Mouse (Mus musculus): Measurements from ENCODE around the gene Mrpl1. TPM values are rescaled to one million over a fixed set of nuclear protein-coding genes. Genes with fewer than 3 reads are reported as not detected.

Gene Mrpl1
- total RNA-seq, 2 experiments from 2014 or later: 15.0 to 15.3 TPM

DNA sequence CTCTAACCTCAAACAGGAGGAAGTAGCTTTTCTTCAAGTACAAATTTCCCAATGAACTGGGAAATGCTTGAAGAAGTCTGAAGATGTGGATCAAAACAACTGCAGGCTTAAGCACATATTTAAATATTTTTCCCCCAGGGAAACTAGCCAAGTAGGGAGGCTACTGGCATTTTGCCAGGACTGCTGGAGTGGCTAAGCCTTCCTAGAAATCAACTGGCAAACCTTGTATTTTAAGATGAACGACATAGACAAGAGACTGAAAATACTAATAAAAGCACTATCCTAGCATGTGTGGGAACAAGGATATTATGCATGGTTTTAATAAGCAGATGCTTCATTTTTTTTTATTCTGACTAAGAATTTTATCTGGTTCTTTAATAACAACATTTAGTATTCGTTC is 2.4 kb upstream of the Mrpl1 start:
- peak in 1 of 2 experiments; percentile 31 for DNase-seq (ENCODE audit: low spot score in 2 of 2)

DNA sequence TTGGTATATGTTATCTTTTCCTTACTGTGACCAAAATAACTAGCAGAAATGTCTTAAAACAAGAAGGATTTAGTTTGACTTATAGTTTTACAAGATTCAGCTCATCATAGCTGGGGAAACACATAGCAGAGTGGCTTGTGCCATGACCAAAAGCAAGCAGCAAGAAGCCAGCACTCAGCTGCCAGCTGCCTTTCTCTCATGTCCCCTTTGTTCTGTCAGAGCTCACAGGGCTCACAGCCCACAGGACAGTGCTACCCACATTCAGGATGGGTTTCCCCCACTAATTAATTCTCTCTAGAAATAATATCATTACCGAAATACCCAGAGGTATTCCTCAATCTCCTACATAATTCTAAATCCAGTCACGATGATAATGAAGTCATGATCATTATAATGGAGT is 1.8 kb upstream of the Mrpl1 start:
- DNase-seq (ENCODE audit: low spot score in 2 of 2): no peak

- DNase-seq (ENCODE audit: low spot score in 2 of 2): no peak
These were observed 750 bp upstream of the Mrpl1 start for GRCm38 (mm10) chr5:96208543-96208942.

GRCm38 (mm10) chr5:96209916-96210583 is 757 bp downstream of the Mrpl1 start:
- peak; percentile 94 to 96 for DNase-seq (ENCODE audit: low spot score in 2 of 2)

DNA sequence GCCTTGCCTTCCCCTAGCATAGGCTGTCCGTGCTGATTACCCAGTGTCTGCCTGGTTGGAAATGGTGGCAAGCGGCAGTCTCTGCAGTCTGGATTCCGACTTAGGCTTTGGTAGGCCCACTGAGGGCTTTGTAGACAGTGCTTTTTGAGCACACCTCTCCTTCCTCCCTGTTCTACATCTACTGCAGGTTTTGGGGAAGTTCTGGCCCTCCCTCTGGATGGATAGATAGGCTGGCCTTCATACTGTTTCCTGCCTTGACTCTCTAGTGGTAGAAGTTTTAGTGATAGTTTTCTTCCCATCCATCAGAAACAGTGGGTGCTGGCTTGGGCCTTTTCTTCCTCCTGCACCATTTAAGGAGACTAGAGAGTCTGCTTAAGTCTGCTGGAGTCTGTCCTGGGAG is 9.4 kb downstream of the Mrpl1 start:
- no peak for DNase-seq (ENCODE audit: low spot score in 2 of 2)

GRCm38 (mm10) chr5:96219512-96219911 is 10.2 kb downstream of the Mrpl1 start:
- DNase-seq (ENCODE audit: low spot score in 2 of 2): no peak

DNA sequence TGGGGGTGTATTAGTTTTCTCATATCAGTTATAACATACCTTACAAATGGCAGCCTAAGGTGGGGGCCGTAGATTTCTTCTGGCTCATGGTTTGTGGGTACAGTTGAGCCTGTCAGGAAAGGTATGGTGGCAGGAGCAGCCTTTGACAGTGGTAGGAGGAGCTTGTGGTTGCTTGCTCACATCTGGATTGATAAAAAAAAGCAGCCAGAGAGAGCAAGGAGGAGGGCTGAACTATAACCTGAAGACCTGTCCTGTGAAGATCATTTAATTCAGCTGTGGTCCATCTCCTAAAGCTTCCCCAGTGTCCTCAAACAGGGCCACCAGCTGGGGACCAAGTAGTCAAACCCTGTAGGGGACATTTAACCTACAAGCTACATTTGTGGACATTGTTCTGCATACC is 12.0 kb downstream of the Mrpl1 start:
- DNase-seq (ENCODE audit: low spot score in 2 of 2): no peak

- DNase-seq (ENCODE audit: low spot score in 2 of 2): no peak
These were observed 12.7 kb downstream of the Mrpl1 start for GRCm38 (mm10) chr5:96221812-96222585.

DNA sequence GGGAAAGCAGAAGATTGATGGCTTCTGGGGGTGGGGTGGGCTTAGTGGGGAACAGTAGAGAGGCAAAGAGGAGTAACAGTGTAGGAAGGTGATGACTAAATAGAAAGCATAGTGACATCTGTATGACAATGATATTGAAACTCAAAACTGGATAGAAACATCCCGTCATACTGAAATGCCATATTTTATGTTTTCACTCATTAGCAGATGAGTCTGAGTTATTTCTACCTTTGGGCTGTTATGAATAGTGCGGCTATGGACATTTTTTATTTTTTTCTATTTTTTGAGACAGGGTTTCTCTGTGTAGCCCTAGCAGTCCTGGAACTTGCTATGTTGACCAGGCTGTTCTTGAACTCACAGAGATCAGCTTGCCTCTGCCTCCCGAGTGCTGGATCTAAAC is 13.7 kb downstream of the Mrpl1 start:
- no peak for DNase-seq (ENCODE audit: low spot score in 2 of 2)

DNA sequence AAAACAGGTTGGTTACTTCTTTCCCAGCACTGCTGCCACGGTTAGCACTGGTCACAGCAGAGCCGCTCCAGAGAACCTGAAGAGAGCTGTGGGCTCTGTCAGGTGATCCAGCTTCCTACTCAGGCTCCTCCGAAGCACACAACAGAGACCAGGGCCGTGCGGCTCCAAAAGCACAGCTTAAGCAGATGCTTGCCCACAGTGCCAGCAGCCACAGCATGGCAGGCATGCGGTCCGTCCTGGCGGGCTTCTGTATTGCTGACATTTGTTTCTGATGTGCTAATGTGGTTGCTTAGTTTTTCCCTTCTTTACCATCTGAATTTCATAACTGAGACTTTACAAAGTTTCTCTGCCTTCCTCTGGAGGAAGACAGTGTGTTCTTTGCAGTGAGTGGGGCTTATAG is 17.2 kb downstream of the Mrpl1 start:
- peak in 1 of 2 experiments; percentile 17 for DNase-seq (ENCODE audit: low spot score in 2 of 2)

- DNase-seq (ENCODE audit: low spot score in 2 of 2): no peak
These were observed 19.7 kb downstream of the Mrpl1 start for GRCm38 (mm10) chr5:96228967-96229366.

GRCm38 (mm10) chr5:96238797-96239196 is 29.5 kb downstream of the Mrpl1 start:
- DNase-seq (ENCODE audit: low spot score in 2 of 2): no peak

- DNase-seq (ENCODE audit: low spot score in 2 of 2): no peak
These were observed 31.6 kb downstream of the Mrpl1 start for GRCm38 (mm10) chr5:96240856-96241255.

DNA sequence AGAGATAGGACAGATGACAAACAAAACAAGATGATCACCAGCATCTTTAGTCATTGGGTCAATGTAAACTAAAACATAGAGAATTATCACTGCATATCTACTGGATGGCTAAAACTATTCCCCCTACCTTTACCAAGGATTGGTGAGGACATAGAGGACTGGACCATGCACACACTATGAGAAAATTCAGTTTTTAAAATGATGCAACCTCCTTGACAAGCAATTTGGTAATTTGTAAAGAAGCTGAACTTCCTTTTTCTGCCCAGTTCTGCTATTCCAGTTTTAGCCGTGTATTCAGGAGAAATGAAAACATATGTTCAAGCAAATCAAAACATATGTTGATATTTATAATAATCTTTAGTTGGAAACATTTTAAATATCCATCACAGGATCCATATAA is 35.2 kb downstream of the Mrpl1 start:
- no peak for DNase-seq (ENCODE audit: low spot score in 2 of 2)

GRCm38 (mm10) chr5:96253995-96254394 is 44.7 kb downstream of the Mrpl1 start:
- no peak for DNase-seq (ENCODE audit: low spot score in 2 of 2)

- DNase-seq (ENCODE audit: low spot score in 2 of 2): no peak
These were observed 45.9 kb downstream of the Mrpl1 start for GRCm38 (mm10) chr5:96255166-96255565.

DNA sequence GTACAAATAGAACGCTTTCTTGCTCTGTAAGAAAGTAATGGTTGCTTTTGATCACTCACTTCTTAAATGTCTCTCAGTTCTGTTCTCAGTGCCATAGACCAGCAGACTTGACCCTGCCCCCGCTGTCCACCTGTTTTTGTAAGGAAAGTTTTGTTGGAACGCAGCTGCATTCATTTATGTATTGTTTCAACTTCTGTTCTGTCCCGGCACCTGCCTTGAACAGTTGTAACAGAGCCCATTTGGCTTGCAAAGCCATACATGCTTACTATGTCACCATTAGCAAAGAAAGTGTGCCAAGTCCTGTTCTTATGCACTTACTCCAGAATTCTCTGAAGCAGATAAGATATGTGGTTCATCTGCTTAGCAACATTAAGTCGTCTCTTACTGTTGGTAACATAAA is 48.9 kb downstream of the Mrpl1 start:
- no peak for DNase-seq (ENCODE audit: low spot score in 2 of 2)

DNA sequence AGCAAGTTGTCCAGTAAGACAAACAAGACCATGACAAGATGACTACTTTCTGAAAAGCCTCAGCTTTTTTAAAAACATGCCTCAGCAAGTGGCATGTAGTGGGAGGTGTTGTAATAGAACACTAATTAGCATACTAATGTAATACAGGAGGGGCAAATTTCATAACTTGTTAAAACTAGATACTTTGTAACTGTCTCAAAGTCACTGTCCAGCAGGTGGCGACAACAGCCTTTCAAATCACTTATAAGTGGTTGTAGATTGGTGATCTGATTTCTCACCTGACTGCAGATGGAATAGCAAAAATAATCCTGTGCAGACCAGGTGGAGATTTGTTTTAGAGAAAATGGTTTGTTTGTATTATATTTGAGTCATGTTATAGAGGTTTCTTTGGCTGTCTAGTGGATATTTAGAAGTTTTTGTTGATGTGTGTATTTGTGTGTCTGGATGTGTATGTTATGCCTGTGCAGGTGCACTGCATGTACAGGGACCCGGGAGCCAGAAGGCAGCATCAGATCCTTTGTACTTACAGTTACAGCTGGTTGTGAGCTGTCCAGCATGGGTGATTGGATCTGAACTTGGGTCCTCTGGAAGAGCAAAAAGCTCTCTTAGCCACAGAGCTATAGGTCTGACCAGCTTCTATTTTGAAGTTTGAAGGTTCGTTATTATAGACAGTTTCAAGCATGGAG is 57.9 kb downstream of the Mrpl1 start:
- peak; percentile 74 to 79 for DNase-seq (ENCODE audit: low spot score in 2 of 2)

DNA sequence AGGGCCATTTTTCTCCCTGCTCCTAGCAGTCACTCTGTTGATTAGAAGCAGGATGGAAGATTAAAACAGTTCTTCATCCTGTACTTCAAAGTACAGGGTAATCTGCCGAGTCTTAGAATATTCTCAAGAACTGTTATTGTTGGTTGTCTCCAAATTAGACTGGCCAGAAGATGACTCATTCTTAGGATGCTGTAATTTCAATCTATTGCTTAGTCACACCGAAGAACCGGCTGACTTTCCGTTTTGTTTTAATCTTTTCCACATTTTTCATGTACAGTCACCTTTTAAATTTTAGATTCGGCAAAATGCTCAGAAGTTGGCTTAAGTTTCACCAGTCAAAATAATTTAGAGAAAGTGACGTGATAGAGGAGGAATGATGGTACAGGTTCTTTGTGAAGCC is 61.8 kb downstream of the Mrpl1 start:
- no peak for DNase-seq (ENCODE audit: low spot score in 2 of 2)

DNA sequence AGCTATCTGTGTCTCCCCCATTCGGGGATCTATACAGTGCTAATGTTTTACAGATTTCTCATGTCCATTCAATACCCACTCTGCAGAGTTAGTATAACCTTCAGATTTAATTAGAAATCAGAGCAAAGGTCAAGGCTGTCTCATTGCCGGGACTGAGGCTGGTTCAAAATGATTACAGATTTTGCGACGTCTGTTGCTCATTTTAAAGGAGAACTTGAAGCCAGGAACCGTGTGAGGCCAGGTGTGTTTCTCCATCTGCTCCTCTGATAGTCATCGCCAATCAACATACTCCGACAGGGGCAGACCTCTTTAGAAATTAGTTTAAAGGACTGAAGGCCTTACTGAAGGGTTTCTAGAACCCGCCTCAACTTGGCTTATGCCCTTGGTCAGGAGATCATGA is 96.5 kb downstream of the Mrpl1 start:
- DNase-seq (ENCODE audit: low spot score in 2 of 2): no peak

DNA sequence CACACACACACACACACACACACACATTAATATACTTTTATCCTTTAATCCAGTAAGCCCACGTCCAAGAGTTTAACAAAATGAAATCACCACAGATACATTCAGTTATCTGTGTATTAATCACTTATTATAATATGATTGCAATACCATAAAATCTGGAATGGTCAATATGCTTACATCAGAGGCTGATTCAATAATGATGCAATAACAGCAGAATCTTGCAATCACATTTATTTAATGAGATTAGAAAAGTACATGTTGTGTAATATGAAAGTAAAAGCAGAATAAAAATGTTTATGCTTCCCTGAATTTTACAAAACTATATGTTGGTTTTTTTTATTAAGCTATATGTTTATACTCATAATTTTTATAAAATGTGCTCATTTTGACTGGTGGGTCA is 97.0 kb downstream of the Mrpl1 start:
- no peak for DNase-seq (ENCODE audit: low spot score in 2 of 2)

DNA sequence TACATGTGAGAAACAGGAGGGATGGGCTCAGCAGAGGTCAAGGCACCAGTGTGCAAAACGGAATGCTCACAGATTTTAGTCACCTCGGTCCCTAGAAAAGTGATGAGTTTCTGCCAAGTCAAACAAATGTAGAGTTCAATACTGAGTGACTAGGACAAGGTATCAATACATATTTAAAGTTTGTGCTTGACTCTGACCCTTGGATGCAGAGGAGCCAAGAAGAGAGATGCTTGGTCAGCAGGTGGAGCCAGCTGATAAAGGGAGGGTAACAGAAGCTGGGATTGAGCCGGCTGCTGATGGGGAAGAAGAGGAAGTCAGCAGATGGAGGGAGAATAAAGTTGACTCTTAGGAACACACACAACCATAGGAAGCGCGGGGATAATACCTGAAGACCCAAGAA is 97.5 kb downstream of the Mrpl1 start:
- DNase-seq (ENCODE audit: low spot score in 2 of 2): no peak

All from layer of hippocampus, postnatal 10 days (tissue).